Mouse (Mus musculus): ENCODE data around the gene Rab44.

DNA sequence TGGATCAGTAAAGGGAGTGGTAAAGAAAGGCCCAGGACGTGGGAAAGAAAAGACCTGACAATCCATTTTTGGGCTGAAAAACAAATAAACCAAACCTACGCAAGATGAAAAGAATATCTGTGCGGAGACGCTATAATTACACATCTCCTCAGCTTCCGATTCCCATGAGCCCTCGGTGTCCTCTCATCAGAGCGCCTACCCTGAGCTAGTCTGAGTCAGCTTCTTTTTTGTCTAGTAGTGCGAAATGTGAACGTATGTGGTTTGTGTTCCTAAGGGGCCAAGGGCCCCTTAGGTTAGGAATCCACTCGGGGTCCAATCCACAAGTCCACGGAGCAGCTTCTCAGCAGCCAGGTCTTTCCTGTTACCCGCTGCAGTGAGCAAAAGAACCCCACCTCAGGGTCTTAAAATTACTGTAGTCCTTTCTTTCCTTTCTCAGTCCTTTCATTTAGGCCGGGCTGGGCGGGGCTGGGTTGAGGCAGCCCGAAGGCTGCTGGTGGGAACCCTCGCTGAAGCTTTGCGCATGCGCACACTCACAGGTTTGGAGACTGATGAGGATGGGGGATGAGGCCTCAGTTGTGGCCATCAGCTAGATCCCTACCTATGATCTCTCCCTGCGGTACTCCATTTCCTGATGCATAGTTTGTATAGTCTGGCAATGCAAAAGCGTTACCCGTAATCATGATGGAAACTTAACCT is 48.6 kb upstream of the Rab44 start:
- TF ChIP-seq CTCF (IDR thresholded peaks at IDR 0.05; ENCODE audit: low read depth) (no peak), EP300 (IDR thresholded peaks at IDR 0.05; ENCODE audit: low read depth) (no peak)
